Mouse (Mus musculus): ENCODE measurements around the gene Agap3.

Agap3 gene

DNA sequence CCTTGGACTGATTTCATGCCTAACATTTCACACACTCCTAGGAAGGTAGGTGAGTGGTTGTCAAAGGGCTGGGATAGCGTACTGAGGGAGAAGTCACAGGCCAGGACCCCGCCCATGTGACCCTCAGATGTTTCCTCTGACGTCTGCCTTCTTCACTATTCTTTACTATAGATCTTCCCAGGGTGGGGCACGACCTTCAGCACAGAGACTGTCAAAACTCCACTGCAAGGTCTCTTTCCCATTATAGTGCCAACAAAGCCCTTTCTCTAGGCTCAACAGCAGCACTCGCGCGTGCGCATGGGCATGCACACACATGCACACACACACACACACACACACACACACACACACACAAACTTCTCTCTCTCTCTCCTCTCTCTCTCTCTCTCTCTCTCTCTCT is 71.8 kb downstream of the Agap3 start:
- DNase-seq (ENCODE audit: low spot score in 2 of 2), result no peak

DNA sequence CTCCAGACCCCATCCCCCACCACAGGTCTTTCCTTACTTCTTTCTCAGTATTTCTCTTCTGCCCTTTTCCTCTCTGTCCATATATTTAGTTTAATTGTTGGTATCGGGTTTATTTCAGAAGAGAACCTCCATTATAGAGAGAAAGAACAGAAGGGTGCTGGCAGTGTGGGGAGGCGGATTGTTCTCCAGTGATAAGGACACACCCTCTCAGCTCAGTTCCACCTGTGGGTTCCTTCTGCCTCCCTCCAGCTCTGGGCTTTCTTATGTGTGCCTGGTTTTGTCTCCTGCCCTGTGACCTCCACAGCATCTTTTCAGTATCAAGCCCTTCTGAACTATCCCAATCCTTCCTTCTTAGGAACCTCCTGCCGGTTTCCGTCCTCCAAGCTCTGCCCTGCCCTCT is 72.5 kb downstream of the Agap3 start:
- DNase-seq (ENCODE audit: low spot score in 2 of 2), result no peak

DNA sequence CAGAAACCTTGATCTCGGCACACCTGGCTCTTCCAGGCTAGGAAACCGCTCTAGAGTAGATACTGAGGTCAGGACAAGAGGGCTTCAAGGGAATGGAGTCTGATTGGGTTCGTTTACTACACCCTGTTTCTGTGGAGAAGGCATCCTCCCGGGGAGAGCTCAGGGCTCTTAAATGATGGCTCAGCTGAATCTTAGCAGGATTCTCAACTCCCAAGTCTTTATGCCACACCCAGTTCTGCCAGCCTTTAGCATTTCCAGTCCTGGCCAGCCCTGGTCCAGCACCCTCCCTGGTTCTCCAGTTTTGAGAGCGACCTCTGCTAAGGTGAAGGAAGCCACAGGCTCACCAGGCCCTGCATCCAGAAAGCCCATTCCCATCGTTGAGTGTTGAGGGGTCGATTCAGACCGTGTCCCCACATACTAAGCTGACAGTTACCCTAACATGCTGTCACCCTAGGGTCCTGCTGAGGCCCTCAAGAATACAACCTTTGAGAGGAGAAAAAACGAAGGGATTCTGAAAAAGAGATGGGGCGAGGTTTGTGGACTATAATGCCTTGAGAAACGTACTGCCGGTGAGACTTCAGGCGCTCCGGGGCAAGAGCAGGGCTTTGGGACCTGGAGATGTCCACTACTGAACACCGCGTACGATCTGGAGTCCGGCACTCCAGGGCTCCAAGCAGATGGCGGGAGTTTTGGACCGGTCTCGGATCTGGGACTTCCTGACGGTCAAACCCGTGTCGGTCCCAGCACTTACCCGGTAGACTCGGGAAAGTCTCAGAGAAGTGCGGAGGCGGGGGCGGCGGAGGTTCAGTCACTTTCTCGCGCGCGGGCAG is 73.6 kb downstream of the Agap3 start:
- DNase-seq (ENCODE audit: low spot score in 2 of 2), result no peak

DNA sequence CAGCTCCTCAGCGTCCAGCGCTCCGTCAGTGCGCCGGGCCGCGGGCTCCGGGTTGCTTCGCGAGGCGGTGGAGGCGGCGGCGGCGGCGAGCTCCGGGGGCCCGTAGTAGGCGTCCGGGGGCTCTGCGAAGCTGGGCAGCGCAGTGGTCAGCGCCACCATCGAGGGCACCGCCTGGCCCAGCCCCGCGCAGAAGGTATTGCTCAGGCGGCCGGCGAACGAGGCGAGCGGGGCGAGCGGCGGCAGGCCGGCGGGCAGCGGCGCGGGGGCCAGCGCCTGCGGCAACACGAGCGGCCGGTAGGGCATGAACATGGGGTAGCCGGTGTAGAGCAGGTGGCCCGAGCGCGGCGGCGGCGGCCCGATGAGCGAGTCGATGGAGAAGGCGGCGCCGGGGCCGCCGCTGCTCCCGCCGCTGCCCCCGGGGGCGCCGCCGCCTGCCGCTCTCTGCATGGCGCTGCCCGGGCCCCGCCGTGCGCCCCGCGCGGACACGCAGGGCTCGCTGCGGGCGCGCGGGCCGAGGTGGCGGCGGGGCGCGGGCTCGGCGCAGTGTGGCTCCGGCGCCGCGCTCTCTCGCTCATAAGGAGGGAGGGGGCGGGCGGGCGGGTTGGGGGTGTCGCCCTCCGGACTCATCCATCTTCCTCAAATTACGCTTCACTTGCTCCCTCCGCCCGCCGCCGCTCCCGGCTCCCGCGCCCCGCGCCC is 74.4 kb downstream of the Agap3 start:
- DNase-seq (ENCODE audit: low spot score in 2 of 2), result no peak

DNA sequence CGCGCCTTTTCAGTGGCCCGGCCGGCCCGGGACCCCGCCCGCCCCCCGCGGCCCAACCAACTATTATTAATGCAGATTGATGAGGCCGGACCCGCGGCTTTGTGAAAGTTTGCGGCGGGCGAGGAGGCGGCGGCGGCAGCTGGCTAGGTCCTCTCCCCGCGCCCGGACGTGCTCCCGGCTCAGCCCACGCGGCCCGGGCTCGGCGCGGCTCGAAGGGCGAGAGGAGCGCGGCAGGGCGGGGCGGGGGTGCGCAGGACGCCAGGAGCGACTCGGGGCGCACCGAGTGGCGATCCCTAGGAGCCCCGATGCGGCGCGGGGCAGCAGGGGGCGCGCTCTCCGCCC is 74.9 kb downstream of the Agap3 start, which contains the start of gene Gbx1:
Gene Gbx1, minus strand, starts transcription at position 314 of the 342 bp plus-strand sequence.
- no peak for DNase-seq (ENCODE audit: low spot score in 2 of 2)

DNA sequence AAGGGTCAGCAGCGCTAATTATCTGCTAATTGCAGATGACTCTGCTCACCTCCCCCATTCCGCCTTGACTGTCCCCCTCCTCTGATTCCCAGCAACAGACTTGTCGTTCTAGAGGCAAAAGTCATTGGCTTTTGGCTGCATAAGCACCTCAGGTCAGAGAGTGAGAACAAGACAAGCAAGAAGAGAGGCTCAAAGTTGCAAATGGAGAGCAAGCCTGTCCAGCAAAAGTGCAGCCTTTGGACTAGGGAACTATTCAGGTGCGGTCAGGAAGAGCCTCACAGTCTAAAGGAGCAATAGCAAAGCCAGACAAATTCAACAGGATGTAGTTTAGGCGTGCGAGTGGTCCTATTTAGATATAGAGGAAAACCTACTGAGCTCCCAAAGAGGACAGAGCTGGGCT is 75.8 kb downstream of the Agap3 start:
- no peak for DNase-seq (ENCODE audit: low spot score in 2 of 2)

DNA sequence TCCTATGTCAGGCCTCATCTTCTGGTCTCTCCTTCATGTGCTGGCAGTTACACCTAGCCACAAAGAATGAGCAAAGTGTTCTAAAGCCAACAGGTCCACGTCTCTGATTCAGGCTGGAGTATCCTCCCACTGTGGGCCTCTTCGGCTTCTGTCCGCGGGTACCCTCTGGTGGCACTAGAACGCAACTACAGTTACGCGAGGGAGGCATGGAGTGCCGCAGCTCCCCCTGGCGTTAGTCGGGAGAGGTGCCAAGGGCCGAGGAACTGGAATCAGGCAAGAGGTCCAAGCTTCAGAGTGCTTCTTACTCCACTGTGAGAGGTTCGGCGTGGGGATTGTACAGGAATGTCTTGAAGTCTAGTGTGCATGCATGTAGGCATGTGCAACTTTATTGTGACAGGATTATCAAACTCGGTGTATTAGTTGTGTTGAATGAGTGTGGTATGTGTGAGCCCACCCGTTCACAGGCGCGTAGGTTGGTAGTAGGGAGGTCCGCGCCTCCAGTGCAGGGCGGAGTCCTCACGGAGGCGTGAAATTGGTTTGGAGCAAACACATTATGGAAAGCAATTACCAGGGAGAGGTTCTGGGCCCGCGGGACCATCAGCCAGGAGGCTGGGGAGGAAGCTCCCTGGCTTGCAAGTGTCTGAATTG is 78.2 kb downstream of the Agap3 start:
- peak; percentile 92 to 94 for DNase-seq (ENCODE audit: low spot score in 2 of 2)

DNA sequence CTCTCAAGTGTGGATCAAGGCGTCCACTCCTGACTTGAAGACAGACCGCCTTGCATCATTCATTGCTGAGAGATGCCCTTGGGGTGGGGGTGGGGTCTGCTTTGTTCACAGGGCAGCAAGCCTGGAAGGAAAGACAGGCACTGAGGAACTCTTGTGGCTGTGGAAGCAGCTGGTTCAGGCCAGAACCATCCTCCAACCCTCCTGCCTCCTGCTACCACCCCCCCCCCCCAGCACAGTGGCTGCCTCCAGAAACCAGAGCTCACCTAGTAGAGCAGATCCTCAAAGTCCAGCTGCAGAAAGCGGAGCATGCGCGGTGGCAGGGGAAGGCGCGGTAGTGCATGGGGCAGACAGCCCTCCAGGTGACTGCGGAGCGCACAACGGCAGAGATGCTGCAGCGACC is 81.4 kb downstream of the Agap3 start:
- no peak for DNase-seq (ENCODE audit: low spot score in 2 of 2)

DNA sequence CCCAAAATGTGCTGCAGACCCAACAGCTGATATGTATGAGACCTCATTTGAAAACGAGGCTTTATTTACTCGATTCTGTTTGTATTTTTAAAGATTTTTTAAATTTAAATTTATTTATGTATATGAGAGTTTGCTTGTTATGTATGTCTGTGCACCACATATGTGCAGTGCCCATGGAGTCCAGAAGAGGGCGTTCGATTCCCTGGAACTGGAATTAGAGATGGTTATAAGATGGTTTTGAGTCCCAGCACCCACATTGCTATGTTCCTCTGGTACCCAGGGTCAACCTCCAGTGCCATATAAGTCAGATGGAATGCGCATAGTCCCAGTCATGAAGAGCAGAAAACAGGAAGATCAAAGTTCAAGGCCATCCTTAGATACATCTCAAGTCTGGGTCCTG is 82.3 kb downstream of the Agap3 start:
- DNase-seq (ENCODE audit: low spot score in 2 of 2), result no peak

DNA sequence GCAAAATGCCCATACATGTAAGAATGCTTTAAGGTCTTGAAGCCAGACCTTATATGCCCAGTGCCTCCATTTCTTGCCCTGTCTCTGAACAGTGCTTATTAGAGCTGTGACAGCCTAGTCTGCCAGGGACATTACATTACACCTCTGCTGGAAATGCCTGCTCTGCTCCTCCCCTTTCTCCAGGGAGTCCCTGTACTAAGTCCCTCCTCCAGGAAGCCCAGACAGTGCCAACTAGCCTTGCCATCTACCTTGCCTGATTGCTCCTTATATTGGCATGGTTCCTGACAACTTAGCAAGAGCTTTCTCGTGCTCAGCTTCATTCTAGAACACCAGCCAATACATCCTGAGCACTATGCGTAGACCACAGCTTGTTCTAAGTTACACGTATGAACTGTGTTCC is 83.8 kb downstream of the Agap3 start:
- DNase-seq (ENCODE audit: low spot score in 2 of 2), result no peak

DNA sequence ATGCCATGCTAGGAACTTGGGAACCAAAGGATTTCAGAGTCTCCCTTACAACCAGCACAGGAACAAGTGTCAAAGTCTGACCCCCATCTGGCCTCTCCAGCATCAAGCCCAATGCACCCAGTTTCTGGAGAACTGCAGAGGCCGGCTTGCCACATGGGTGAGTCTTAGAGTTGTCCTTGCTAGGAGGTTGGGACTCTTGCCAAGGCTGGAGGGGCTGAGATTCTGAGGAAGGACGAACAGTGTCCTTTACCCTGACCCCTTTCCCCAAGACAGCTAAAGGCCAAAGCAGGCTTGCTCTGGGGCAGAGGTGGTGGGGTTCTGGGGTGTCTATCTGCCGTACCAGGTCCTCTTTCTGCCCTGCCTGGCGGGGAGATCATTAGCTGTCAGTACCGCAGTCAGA is 84.5 kb downstream of the Agap3 start:
- no peak for DNase-seq (ENCODE audit: low spot score in 2 of 2)

DNA sequence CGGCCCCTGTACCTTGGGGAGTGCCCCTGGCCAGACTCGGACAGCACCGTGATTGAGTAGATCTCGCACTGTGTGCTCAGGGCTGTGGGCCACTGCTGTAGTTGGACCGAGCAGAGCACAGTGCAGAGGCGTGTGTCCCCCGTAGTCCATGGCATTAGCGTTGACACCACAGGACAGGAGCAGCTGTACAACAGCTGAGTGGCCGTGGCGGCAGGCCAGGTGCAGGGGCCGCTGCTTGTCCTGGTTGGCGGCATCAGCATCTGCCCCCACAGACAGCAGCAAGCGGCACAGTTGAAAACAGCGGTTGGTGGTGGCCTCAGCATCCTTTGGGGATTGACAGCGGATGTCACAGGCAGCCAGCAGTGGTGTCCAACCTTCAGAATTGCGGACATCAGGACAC is 85.6 kb downstream of the Agap3 start:
- no peak for DNase-seq (ENCODE audit: low spot score in 2 of 2)

DNA sequence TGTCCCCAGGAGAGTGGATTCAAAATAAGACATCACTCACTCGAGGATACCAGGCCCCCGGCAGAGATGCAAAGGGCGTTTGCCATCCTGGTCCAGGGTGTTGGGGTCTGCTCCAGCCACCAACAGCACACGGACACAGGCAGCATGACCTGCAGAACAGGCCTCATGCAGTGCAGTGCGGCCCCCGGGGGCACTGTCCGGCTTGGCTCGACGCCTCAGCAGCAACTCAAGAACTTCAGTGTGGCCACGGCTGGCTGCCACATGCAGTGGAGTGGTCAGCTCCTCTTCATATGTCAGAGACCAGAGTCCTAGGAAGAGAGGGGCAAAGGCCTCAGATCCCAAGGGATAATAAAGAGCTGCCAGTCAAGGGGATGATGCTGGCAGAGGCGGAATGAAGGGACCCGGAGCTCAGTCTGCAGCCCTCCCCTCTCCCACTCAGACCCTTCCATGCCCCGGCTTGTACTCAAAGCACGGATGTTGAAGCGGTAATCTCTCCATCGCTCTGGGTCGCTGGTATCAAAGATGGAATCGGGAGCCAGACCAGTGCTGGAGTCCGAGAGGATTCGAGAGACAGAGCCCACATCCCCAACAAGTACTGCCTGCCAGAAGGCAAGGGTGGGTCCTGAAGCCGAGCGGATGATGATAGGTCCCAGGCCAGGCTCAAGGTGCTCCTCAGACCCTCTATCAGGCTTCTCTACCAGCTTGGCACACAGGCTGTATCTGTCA is 87.8 kb downstream of the Agap3 start:
- no peak for DNase-seq (ENCODE audit: low spot score in 2 of 2)

DNA sequence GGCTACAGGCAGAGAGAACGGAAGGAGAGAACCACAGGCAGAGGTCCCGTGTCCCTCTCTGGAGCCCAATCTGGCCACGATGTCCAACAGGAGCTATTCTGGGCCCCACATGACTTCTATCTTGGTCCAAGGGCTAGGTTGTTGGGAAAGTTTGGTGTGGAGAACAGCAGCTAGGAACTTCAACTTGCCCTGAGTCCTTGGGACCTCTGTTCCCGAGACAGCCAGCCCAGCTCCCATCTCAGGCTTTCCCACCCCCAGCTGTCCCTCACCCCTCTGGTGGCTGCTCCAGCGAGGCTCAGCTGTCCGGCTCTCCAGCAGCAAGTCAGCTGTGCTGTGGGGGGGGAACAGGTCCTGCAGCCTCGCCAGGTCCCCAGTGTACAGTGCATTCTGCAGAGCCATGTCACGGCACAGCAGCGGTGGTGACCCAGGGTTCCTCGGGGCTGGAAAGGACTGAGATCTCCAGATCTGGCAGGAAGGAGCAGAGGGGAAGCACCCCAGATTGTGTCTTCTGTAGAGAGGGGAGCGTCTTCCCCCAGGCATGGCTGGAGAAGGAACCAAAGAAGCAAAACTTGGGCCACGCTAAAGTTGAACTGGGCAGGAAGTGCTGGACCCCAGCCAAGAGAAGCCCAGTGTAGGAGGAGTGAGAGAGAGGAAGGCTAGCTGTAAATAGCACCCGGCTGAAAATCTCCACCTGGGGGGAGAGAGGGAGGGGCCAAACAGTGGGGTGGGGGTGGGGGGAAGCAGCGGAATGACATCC is 88.6 kb downstream of the Agap3 start, which contains the start of gene Asb10:
Gene Asb10, minus strand, starts transcription at position 592 of the 757 bp plus-strand sequence.
- DNase-seq (ENCODE audit: low spot score in 2 of 2), result peak; percentile 68 to 76

DNA sequence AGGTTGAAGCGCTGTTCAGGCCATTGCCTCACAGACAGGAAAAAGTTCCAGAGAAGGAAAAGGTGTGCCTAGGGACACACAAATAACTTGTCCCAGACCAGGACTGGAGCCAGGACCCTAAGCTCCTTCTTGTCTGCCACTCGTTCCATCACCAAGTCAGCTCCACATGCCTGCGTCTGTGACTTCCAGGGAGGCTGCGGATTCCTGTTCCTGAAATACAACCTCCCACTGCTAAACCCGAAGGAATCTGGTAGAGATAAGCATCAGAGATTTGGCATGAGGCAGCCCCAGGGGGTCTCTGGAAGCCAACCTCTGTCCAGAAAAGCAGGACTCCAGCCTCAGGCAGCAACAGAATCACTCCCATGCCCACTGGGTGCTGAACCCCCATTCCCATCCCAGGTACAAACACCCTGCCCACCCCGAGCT is 89.2 kb downstream of the Agap3 start:
- no peak for DNase-seq (ENCODE audit: low spot score in 2 of 2)

DNA sequence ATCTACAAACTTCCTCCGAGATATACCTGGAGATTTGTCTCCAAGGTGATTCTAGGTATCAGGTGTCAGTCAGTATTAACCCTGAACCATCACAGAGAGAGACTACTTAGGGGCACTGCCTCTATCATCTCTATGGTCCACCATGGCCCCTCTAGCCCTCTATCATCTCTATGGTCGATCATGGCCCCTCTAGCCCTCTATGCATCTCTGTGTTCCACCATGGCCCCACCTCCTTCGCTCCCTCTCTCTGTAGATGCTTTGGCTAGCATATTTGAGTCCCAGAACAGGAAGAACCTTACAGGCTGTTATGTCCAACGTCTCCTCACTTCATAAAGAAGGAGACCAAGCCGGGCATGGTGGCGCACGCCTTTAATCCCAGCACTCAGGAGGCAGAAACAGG is 90.7 kb downstream of the Agap3 start:
- DNase-seq (ENCODE audit: low spot score in 2 of 2), result no peak

DNA sequence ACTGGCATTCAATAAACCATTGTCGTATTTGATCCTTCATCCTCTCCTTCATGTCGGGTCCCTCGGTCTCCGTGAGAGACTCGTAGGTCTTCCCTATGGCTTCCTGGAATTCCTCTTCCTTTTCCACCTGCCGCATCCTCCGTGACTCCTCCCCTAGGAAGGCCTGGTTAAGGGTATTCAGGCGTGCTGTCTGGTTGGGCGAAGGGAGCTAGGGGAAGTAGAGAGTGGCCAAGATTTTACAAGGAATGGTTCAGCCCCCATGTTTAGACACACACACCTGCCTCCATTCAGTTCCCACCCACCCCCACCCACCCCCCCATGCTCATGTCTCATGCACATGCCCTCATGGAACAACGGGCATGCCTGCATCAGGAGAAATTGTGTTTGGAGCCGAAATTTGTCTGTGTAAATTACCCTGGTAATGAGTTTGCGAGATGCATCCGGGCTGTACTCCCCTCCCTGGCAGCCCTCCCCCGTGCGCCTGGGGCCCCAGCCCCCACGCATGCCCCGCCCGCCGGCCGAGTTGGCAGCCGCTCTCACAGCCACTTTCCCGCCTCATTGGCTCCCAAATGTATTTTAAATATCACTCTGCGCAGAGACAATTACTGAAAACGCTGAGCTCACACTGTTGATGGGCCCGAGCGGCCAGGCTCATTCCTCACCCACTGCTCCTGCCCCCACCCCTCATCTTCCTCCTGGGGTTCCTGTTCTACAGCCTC is 98.8 kb downstream of the Agap3 start:
- DNase-seq (ENCODE audit: low spot score in 2 of 2), result peak; percentile 83 to 85

DNA sequence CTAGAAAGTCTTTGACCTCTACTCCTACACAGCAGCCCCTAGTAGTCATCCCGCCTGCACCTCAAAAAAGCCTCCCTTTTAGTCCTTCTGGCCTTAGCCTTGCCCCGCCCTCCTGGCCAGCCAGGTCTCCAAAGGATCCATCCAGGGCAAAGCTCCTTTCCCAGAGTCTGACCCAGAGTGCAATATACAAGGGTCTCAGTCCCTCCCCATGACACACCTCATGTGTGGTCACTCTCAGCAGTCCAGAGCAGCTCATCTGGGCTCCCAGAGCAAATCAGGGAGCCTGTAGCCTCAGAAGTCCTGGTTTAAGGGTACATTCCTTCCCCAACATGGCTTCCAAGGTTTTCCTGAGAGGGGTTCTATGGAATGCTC is 99.3 kb downstream of the Agap3 start:
- DNase-seq (ENCODE audit: low spot score in 2 of 2), result no peak
